ENCODE assay signal across 20 mouse cellular contexts in genomic region chr11:18041589-18041988, GRCm38 (mm10).
"Had no signal": no experiment of that assay in that cellular context is flagged by ENCODE, and none has a peak within 500 bp of the region (broad histone marks: within the 10 kb centered on the region; RNA-seq: fewer than 3 reads in every experiment).

No protein-coding gene starts in this region.

- H3K4me3 ChIP-seq: lung, embryonic 15.5 days; midbrain, embryonic 10.5 days; midbrain, embryonic 12.5 days; myocyte; neural tube, embryonic 13.5 days; neural tube, embryonic 15.5 days had no signal

- H3K9ac ChIP-seq: liver, postnatal 0 days; lung, embryonic 15.5 days; midbrain, embryonic 12.5 days; neural tube, embryonic 13.5 days; neural tube, embryonic 15.5 days had no signal

- H3K36me3 ChIP-seq: lung, embryonic 15.5 days; midbrain, embryonic 10.5 days; midbrain, embryonic 12.5 days; neural tube, embryonic 13.5 days; neural tube, embryonic 15.5 days had no signal

- ATAC-seq: liver, postnatal 0 days; lung, postnatal 0 days; midbrain, embryonic 16.5 days had no signal

- H3K4me1 ChIP-seq: lung, embryonic 15.5 days; midbrain, embryonic 10.5 days; midbrain, embryonic 12.5 days; neural tube, embryonic 13.5 days; neural tube, embryonic 15.5 days had no signal

- H3K9me3 ChIP-seq: lung, embryonic 15.5 days; midbrain, embryonic 10.5 days; midbrain, embryonic 12.5 days; neural tube, embryonic 13.5 days; neural tube, embryonic 15.5 days had no signal

- H3K27me3 ChIP-seq: lung, embryonic 15.5 days; midbrain, embryonic 12.5 days; neural tube, embryonic 13.5 days; neural tube, embryonic 15.5 days had no signal

- H3K4me2 ChIP-seq: lung, embryonic 15.5 days; midbrain, embryonic 12.5 days; neural tube, embryonic 13.5 days; neural tube, embryonic 15.5 days had no signal

- H3K27ac ChIP-seq: lung, embryonic 15.5 days; midbrain, embryonic 10.5 days; midbrain, embryonic 12.5 days; neural tube, embryonic 13.5 days; neural tube, embryonic 15.5 days had no signal

- DNase-seq: liver, postnatal 0 days; lung, adult 2 months; lung, postnatal 4 days; midbrain, embryonic 14.5 days; retina, postnatal 1 day; right cerebral cortex, adult 18-20 months; right cerebral cortex, postnatal 25 days; right cerebral cortex, postnatal 4 days; spleen, adult 18-20 months; thymus, adult 2 months; thymus, postnatal 25 days; thymus, postnatal 4 days had no signal
